Mouse (Mus musculus) limb, embryonic 14.5 days (tissue): Measurements from ENCODE around the gene Nos3. TPM values are rescaled to one million over a fixed set of nuclear protein-coding genes. Genes with fewer than 3 reads are reported as not detected.

Source experiments
- ATAC-seq: fragments of 200-750 bp; cut with Nextera tagmentation; 2 replicates; pipeline ENCODE4 v1.8.0; 2017; ENCODE audit warnings: low read depth, moderate number of reproducible peaks, moderate TSS enrichment; ENCODE audit not compliant: low FRiP score
- DNase-seq: peaks from one replicate; pipeline ENCODE4 v3.0.0-alpha.2; 2015; ENCODE audit warnings: low spot score
- H3K27ac ChIP-seq: fragments of 300-500 bp; sonication (generic); replicated peaks from 2 replicates; pipeline ENCODE4 v1.5.1; 2014; ENCODE audit warnings: low read depth, mild to moderate bottlenecking, low read length, moderate library complexity, mixed read lengths
- H3K27me3 ChIP-seq: fragments of 300-500 bp; sonication (generic); 2 replicates; pipeline ENCODE4 v1.6.1; 2014; ENCODE audit warnings: low read length, mixed read lengths; ENCODE audit not compliant: control insufficient read depth, insufficient read depth
- H3K36me3 ChIP-seq: fragments of 300-500 bp; sonication (generic); 2 replicates; pipeline ENCODE4 v1.6.1; 2014; ENCODE audit warnings: mild to moderate bottlenecking, low read length, moderate library complexity, mixed read lengths; ENCODE audit not compliant: control insufficient read depth, insufficient read depth
- H3K4me1 ChIP-seq: fragments of 300-500 bp; sonication (generic); 2 replicates; pipeline ENCODE4 v1.6.1; 2014; ENCODE audit warnings: antibody characterized with exemption, low read length, mixed read lengths; ENCODE audit not compliant: control insufficient read depth, insufficient read depth
- H3K4me2 ChIP-seq: fragments of 300-500 bp; sonication (generic); replicated peaks from 2 replicates; pipeline ENCODE4 v1.6.1; 2014; ENCODE audit warnings: low read depth, mild to moderate bottlenecking, low read length, moderate library complexity; ENCODE audit not compliant: severe bottlenecking
- H3K4me3 ChIP-seq: fragments of 300-500 bp; sonication (generic); replicated peaks from 2 replicates; pipeline ENCODE4 v1.5.1; 2014; ENCODE audit warnings: low read length
- H3K9ac ChIP-seq: fragments of 300-500 bp; sonication (generic); 2 replicates; pipeline ENCODE4 v1.6.1; 2014; ENCODE audit warnings: mild to moderate bottlenecking, low read depth, low read length, moderate library complexity; ENCODE audit not compliant: severe bottlenecking
- H3K9me3 ChIP-seq: fragments of 300-500 bp; sonication (generic); 2 replicates; pipeline ENCODE4 v1.6.1; 2016; ENCODE audit warnings: low read length; ENCODE audit not compliant: control insufficient read depth
- POLR2A ChIP-seq: fragments of 200-500 bp; IDR thresholded peaks from 2 replicates; pipeline ENCODE4 v1.8.0; 2012; ENCODE audit warnings: inconsistent platforms, mild to moderate bottlenecking, moderate library complexity, borderline replicate concordance; ENCODE audit not compliant: insufficient read depth, insufficient read length; ENCODE audit errors: extremely low read depth
- WGBS: fragments of 180-500 bp; shearing (Covaris S2); extraction: QIAGEN DNeasy Blood & Tissue Kit; methylation state at CpG from one replicate; pipeline ENCODE4 v1.1.7; 2014; 5-methylcytosine and 5-hydroxymethylcytosine counted together
- polyA plus RNA-seq, 2 experiments: library from polyadenylated mRNA; depleted of rRNA in 1 of 2; stranded (reverse) in 1 of 2; unstranded in 1 of 2; fragments of >200 nt; fragmentation: Nextera tagmentation in 1 of 2; extraction: Ambion mirVana in 1 of 2; gene quantifications; 2 replicates each; pipeline versions ENCODE4 v1.2.1 to v1.2.3; 2012 to 2014

Gene Nos3
- polyA plus RNA-seq, 2 experiments = 4.8 to 7.3 TPM

DNA sequence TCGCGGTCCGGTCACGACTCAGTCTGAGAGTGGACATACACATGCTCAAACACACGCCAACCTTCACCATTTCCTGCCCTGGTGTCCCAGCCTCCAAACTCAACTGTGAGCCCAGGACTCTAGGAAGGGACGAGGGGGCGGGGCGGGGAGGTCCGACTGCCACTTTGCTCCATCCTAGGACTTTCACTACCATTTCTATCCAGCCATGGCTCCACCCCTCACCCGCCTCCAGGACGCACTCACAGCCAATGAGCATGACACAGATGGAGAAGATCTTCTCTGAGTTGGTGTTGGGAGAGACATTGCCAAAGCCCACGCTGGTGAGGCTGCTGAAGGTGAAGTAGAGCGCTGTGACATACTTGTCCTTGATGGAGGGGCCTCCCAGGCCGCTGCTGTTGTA lies 39.4 kb upstream of the Nos3 start:
- Histone ChIP-seq H3K27ac (no peak overlapping the region), H3K9ac (no peak overlapping the region), H3K4me1 (peaks cover 22% of the 10 kb centered on the region), H3K4me3 (no peak overlapping the region), H3K4me2 (no peak overlapping the region), H3K27me3 (0 out of 2 replicates have a peak, but pooled peaks cover 8% of the 10 kb centered on the region), H3K9me3 (no peaks in the 10 kb centered on the region), H3K36me3 (no peaks in the 10 kb centered on the region)
- WGBS = 26% methylated on average over 14 of the region's 14 CpGs
- no peak for TF ChIP-seq POLR2A
- ATAC-seq (no peak), DNase-seq (no peak)

DNA sequence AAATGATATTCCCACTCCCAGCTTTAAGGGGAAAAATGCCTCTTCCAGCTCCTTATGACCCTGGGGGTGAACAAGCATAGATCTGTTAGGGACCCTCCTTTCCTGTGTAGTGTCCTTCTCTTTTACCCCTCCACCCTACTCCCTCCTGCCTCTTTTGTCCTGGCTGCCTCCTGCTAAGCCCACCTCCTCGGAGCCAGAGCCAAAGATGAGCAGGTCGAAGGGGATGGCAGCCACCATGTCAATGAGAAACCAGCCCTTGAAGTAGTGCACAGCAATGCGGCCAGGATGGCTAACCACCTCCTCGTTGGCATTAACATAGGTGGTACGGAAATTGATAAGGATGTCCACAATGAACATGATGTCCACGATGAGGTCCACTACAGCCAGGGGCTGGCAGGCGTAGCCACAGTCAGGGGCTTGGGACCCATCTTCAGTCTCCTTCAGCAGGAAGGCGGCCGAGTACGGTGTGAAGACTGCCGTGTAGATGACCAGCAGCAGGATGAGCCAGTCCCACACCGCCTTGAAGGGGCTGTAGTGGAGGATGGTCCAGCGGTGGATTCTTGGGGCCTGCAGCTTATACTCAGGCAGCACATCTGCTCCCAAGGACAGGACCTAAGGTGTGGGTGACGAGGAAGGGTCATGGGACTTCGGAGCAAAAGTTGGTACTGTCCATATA lies 38.3 kb upstream of the Nos3 start:
- no peak for TF ChIP-seq POLR2A
- 93% methylated on average over 15 of the region's 15 CpGs for WGBS
- Histone ChIP-seq H3K27me3 (0 out of 2 replicates have a peak, but pooled peaks cover 8% of the 10 kb centered on the region), H3K36me3 (no peaks in the 10 kb centered on the region), H3K9ac (no peak overlapping the region), H3K4me1 (peaks cover 17% of the 10 kb centered on the region), H3K4me3 (no peak overlapping the region), H3K4me2 (no peak overlapping the region), H3K27ac (no peak overlapping the region), H3K9me3 (no peaks in the 10 kb centered on the region)
- DNase-seq (no peak), ATAC-seq (no peak)

DNA sequence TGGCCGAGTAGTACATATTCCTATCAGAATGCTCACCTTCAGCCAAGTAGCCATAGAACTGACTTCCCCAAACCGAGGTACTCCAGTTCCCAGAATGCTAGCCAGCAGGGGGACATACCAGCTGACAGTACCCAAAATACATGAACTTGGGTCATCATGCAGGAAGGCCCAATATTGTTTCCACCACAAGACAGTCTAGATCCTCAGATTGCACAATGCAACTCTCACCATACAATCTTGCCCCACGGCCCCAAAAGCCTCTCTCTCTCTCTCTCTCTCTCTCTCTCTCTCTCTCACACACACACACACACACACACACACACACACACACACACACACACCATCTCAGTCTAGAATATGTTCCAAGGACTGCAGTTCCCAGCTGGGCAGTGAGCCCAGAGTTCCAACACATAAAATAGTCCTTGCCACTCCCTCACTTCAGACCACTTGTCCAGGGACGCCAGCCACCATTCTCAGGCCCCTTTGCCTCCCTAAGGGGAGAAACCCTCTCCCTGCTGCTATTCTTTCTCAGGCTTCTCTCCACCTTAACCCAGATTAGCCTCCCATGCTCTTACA lies 37.7 kb upstream of the Nos3 start:
- TF ChIP-seq POLR2A = no peak
- H3K36me3 ChIP-seq = no peaks in the 10 kb centered on the region
- H3K27ac ChIP-seq = no peak overlapping the region
- WGBS = 69% methylated on average over 4 of the region's 4 CpGs
- no peak overlapping the region for H3K4me2 ChIP-seq
- DNase-seq = no peak
- no peak overlapping the region for H3K9ac ChIP-seq
- 0 out of 2 replicates have a peak, but pooled peaks cover 8% of the 10 kb centered on the region for H3K27me3 ChIP-seq
- no peaks in the 10 kb centered on the region for H3K9me3 ChIP-seq
- no peak overlapping the region for H3K4me3 ChIP-seq
- ATAC-seq = no peak
- H3K4me1 ChIP-seq = peaks cover 17% of the 10 kb centered on the region

DNA sequence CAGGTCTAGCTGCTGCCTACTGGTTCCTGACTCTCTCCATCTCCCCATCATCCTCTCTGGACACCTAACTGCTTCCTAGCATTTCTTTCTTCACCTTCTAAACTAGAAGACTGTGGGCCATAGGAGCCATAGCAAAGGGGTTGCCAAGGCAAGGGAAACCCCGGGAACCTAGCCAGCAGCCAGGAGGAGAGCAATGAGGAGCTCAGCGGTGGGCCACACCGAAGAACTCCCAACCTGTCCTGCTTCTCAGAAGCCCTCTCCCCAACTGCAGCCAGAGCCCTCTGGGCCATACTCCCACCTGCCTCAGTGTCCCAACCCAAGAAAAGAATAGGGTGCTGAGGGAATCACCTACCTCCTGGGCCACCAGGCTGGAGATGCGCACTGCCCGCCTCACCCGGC lies 35.8 kb upstream of the Nos3 start:
- Histone ChIP-seq H3K27me3 (0 out of 2 replicates have a peak, but pooled peaks cover 8% of the 10 kb centered on the region), H3K9ac (peak overlapping the region; percentile 32), H3K36me3 (no peaks in the 10 kb centered on the region), H3K9me3 (no peaks in the 10 kb centered on the region), H3K4me2 (peak overlapping the region; percentile 68), H3K27ac (no peak overlapping the region), H3K4me3 (peak overlapping the region; percentile 25), H3K4me1 (peaks cover 17% of the 10 kb centered on the region)
- no peak for ATAC-seq
- DNase-seq = no peak
- 68% methylated on average over 6 of the region's 6 CpGs for WGBS
- TF ChIP-seq POLR2A = no peak

GRCm38 (mm10) chr5:24329212-24329964 lies 35.2 kb upstream of the Nos3 start:
- no peak for TF ChIP-seq POLR2A
- Histone ChIP-seq H3K4me3 (peak overlapping the region; percentile 25), H3K9ac (peak overlapping the region; percentile 32), H3K27ac (no peak overlapping the region), H3K27me3 (0 out of 2 replicates have a peak, but pooled peaks cover 8% of the 10 kb centered on the region), H3K4me1 (peaks cover 17% of the 10 kb centered on the region), H3K36me3 (no peaks in the 10 kb centered on the region), H3K4me2 (peak overlapping the region; percentile 68), H3K9me3 (no peaks in the 10 kb centered on the region)
- peak; percentile 68 for ATAC-seq
- DNase-seq = no peak
- WGBS = 3% methylated on average over 17 of the region's 27 CpGs
